Mouse (Mus musculus): ENCODE data around the gene Tbc1d1.

GRCm38 (mm10) chr5:64218603-64218999, 62.5 kb downstream of the Tbc1d1 start:
- no peak for TF ChIP-seq ZNF384 (IDR thresholded peaks at IDR 0.05; ENCODE audit: low read depth, low read length)
- no peak for TF ChIP-seq CHD2 (IDR thresholded peaks at IDR 0.05; ENCODE audit: low read depth, low read length)
- no peak for TF ChIP-seq MAFK (IDR thresholded peaks at IDR 0.05; ENCODE audit: insufficient read depth, low read depth, low read length)
- TF ChIP-seq ZC3H11A (IDR thresholded peaks at IDR 0.05; ENCODE audit: borderline replicate concordance, low read depth, low read length), result no peak

Data from ES-E14 (cell line).